Mouse (Mus musculus) cortical plate, adult 2 months (tissue): ENCODE measurements around the gene B4galt3.

Source experiments
- CTCF ChIP-seq: fragments of 200-500 bp; IDR thresholded peaks from 2 replicates; pipeline ENCODE4 v1.5.1; 2011; ENCODE audit warnings: mild to moderate bottlenecking, control low read depth, low read length; ENCODE audit not compliant: insufficient read depth; ENCODE audit errors: extremely low read depth
- POLR2A ChIP-seq: fragments of 200-500 bp; IDR thresholded peaks from 2 replicates; pipeline ENCODE4 v1.6.1; 2011; ENCODE audit warnings: mild to moderate bottlenecking, low read length, control low read depth; ENCODE audit not compliant: insufficient read depth; ENCODE audit errors: extremely low read depth

- TF ChIP-seq POLR2A: no peak
- TF ChIP-seq CTCF: no peak
These were observed 23.8 kb downstream of the B4galt3 start for GRCm38 (mm10) chr1:171293906-171294297.
